Mouse (Mus musculus) spleen, adult 2 months (tissue): ENCODE measurements around the gene Rbl1. TPM values are rescaled to one million over a fixed set of nuclear protein-coding genes. Genes with fewer than 3 reads are reported as not detected.

ENCODE experiments used
- DNase-seq, 2 experiments: peaks; one replicate each; pipeline versions ENCODE4 v3.0.0 to v3.0.0-alpha.2; 2012 to 2021; ENCODE audit warnings: low spot score in 2 of 2, low read depth in 1 of 2
- H3K27ac ChIP-seq: fragments of 200-500 bp; 2 replicates; pipeline ENCODE4 v1.5.1; 2012; ENCODE audit warnings: low read length, inconsistent platforms; ENCODE audit not compliant: insufficient read depth
- H3K27me3 ChIP-seq: fragments of 200-500 bp; 2 replicates; pipeline ENCODE4 v1.6.1; 2012; ENCODE audit warnings: mild to moderate bottlenecking, moderate library complexity, low read length, inconsistent platforms; ENCODE audit not compliant: control insufficient read depth, insufficient read depth
- H3K36me3 ChIP-seq: fragments of 200-500 bp; 2 replicates; pipeline ENCODE4 v1.6.1; 2012; ENCODE audit warnings: mild to moderate bottlenecking, low read length, inconsistent platforms; ENCODE audit not compliant: control insufficient read depth, insufficient read depth
- H3K4me1 ChIP-seq: fragments of 200-500 bp; 2 replicates; pipeline ENCODE4 v1.6.1; 2011; ENCODE audit warnings: inconsistent platforms; ENCODE audit not compliant: control insufficient read depth, insufficient read depth, insufficient read length
- H3K4me3 ChIP-seq: fragments of 200-500 bp; 2 replicates; pipeline ENCODE4 v1.5.1; 2011; ENCODE audit warnings: mild to moderate bottlenecking, inconsistent platforms; ENCODE audit not compliant: insufficient read depth, insufficient read length; ENCODE audit errors: extremely low read depth
- CTCF ChIP-seq: fragments of 200-500 bp; IDR thresholded peaks from 2 replicates; pipeline ENCODE4 v1.5.1; 2011; ENCODE audit warnings: mild to moderate bottlenecking, inconsistent platforms; ENCODE audit not compliant: insufficient read depth, insufficient read length, insufficient replicate concordance; ENCODE audit errors: extremely low read depth
- POLR2A ChIP-seq: fragments of 200-500 bp; IDR thresholded peaks from 2 replicates; pipeline ENCODE4 v1.6.1; 2011; ENCODE audit warnings: low read depth, low read length, inconsistent platforms
- WGBS: fragments of 180-500 bp; shearing (Covaris S2); methylation state at CpG from one replicate; pipeline ENCODE4 v1.1.7; 2018; 5-methylcytosine and 5-hydroxymethylcytosine counted together
- polyA plus RNA-seq: library from polyadenylated mRNA; depleted of rRNA; stranded (reverse); fragments of >200 nt; gene quantifications from 2 replicates; pipeline ENCODE4 v1.2.3, GENCODE M21; 2012

The Rbl1 gene
- polyA plus RNA-seq, 1 experiment: 5.0 TPM

GRCm38 (mm10) chr2:157187223-157187622 is 17.1 kb downstream of the Rbl1 start:
- H3K4me1 ChIP-seq: no peaks in the 10 kb centered on the region
- H3K27me3 ChIP-seq: no peaks in the 10 kb centered on the region
- H3K27ac ChIP-seq: no peak overlapping the region
- peaks cover 18% of the 10 kb centered on the region for H3K36me3 ChIP-seq
- no peak for DNase-seq
- no peak for TF ChIP-seq CTCF
- no peak for TF ChIP-seq POLR2A
- no peak overlapping the region for H3K4me3 ChIP-seq
- 84% methylated on average over 4 of the region's 4 CpGs for WGBS

- 96% methylated on average over 5 of the region's 5 CpGs for WGBS
- no peaks in the 10 kb centered on the region for H3K27me3 ChIP-seq
- DNase-seq: no peak
- H3K36me3 ChIP-seq: peaks cover 17% of the 10 kb centered on the region
- no peak overlapping the region for H3K27ac ChIP-seq
- no peak for TF ChIP-seq POLR2A
- TF ChIP-seq CTCF: no peak
- no peaks in the 10 kb centered on the region for H3K4me1 ChIP-seq
- H3K4me3 ChIP-seq: no peak overlapping the region
Measured at GRCm38 (mm10) chr2:157186504-157186903, 17.8 kb downstream of the Rbl1 start.

GRCm38 (mm10) chr2:157185022-157185660 is 19.2 kb downstream of the Rbl1 start:
- no peak for DNase-seq
- TF ChIP-seq POLR2A (no peak), CTCF (no peak)
- H3K4me1 ChIP-seq: no peaks in the 10 kb centered on the region
- 87% methylated on average over 13 of the region's 13 CpGs for WGBS
- peaks cover 15% of the 10 kb centered on the region for H3K36me3 ChIP-seq
- H3K27ac ChIP-seq: no peak overlapping the region
- H3K27me3 ChIP-seq: no peaks in the 10 kb centered on the region
- no peak overlapping the region for H3K4me3 ChIP-seq

GRCm38 (mm10) chr2:157178167-157178566 is 26.2 kb downstream of the Rbl1 start:
- Histone ChIP-seq H3K4me1 (no peaks in the 10 kb centered on the region), H3K4me3 (no peak overlapping the region), H3K27ac (no peak overlapping the region), H3K36me3 (peaks cover 16% of the 10 kb centered on the region), H3K27me3 (no peaks in the 10 kb centered on the region)
- 88% methylated on average over 6 of the region's 6 CpGs for WGBS
- TF ChIP-seq CTCF (no peak), POLR2A (no peak)
- no peak for DNase-seq

- Histone ChIP-seq H3K27ac (no peak overlapping the region), H3K4me1 (no peaks in the 10 kb centered on the region), H3K4me3 (no peak overlapping the region), H3K27me3 (no peaks in the 10 kb centered on the region), H3K36me3 (peaks cover 19% of the 10 kb centered on the region)
- DNase-seq: no peak
- TF ChIP-seq CTCF (no peak), POLR2A (no peak)
- 90% methylated on average over 3 of the region's 3 CpGs for WGBS
Measured at GRCm38 (mm10) chr2:157176248-157176647, 28.1 kb downstream of the Rbl1 start.

GRCm38 (mm10) chr2:157174416-157174815 is 29.9 kb downstream of the Rbl1 start:
- H3K27ac ChIP-seq: no peak overlapping the region
- H3K4me3 ChIP-seq: no peak overlapping the region
- WGBS: 88% methylated on average over 5 of the region's 5 CpGs
- TF ChIP-seq POLR2A (no peak), CTCF (no peak)
- H3K36me3 ChIP-seq: peaks cover 19% of the 10 kb centered on the region
- H3K27me3 ChIP-seq: no peaks in the 10 kb centered on the region
- DNase-seq: no peak
- no peaks in the 10 kb centered on the region for H3K4me1 ChIP-seq

GRCm38 (mm10) chr2:157173555-157173954 is 30.8 kb downstream of the Rbl1 start:
- no peaks in the 10 kb centered on the region for H3K4me1 ChIP-seq
- WGBS: over 99% methylated on average over 6 of the region's 6 CpGs
- no peak for DNase-seq
- H3K36me3 ChIP-seq: peaks cover 21% of the 10 kb centered on the region
- no peaks in the 10 kb centered on the region for H3K27me3 ChIP-seq
- no peak for TF ChIP-seq POLR2A
- no peak for TF ChIP-seq CTCF
- no peak overlapping the region for H3K4me3 ChIP-seq
- no peak overlapping the region for H3K27ac ChIP-seq
